Mouse (Mus musculus) CH12F3 (cell line): ENCODE data around the gene Fdxacb1.

ENCODE experiments used
- in situ Hi-C: fragments of 300-500 bp; cut with MboI; formaldehyde crosslinking; loops from 2 replicates; pipeline ENCODE4 v1.14.3; 2020; ENCODE audit warnings: low sequenced_read_pairs

Fdxacb1 gene

GRCm38 (mm10) chr9:50768107-50769002, at the start of gene Fdxacb1:
Fdxacb1 (plus strand) TSS chr9:50768236.
- in situ Hi-C loops: no loop called here

GRCm38 (mm10) chr9:50718878-50719277, 49.2 kb upstream of the Fdxacb1 start:
- in situ Hi-C loops: no loop called here

- in situ Hi-C loops: no loop called here
Observed at GRCm38 (mm10) chr9:50721061-50721460, 47.0 kb upstream of the Fdxacb1 start.

- in situ Hi-C loops: no loop called here
Observed at GRCm38 (mm10) chr9:50722451-50722911, 45.6 kb upstream of the Fdxacb1 start.

GRCm38 (mm10) chr9:50723406-50723805, 44.6 kb upstream of the Fdxacb1 start:
- in situ Hi-C loops: no loop called here

GRCm38 (mm10) chr9:50724147-50724546, 43.9 kb upstream of the Fdxacb1 start:
- in situ Hi-C loops: no loop called here

- in situ Hi-C loops: no loop called here
Observed at GRCm38 (mm10) chr9:50724661-50725330, 43.2 kb upstream of the Fdxacb1 start.

GRCm38 (mm10) chr9:50725921-50726590, 42.0 kb upstream of the Fdxacb1 start:
- in situ Hi-C loops: no loop called here

- in situ Hi-C loops: no loop called here
Observed at GRCm38 (mm10) chr9:50727171-50727924, 40.7 kb upstream of the Fdxacb1 start.

GRCm38 (mm10) chr9:50727925-50728651, 39.9 kb upstream of the Fdxacb1 start:
- in situ Hi-C loops: no loop called here

GRCm38 (mm10) chr9:50729600-50729999, 38.4 kb upstream of the Fdxacb1 start:
- in situ Hi-C loops: no loop called here

GRCm38 (mm10) chr9:50732560-50732959, 35.5 kb upstream of the Fdxacb1 start:
- in situ Hi-C loops: no loop called here

GRCm38 (mm10) chr9:50734989-50735388, 33.0 kb upstream of the Fdxacb1 start:
- in situ Hi-C loops: no loop called here

GRCm38 (mm10) chr9:50738914-50739870, 28.8 kb upstream of the Fdxacb1 start, which contains the start of gene Dixdc1:
Dixdc1 (minus strand) TSS chr9:50739517.
- in situ Hi-C loops: no loop called here

- in situ Hi-C loops: no loop called here
Observed at GRCm38 (mm10) chr9:50740867-50741784, 26.9 kb upstream of the Fdxacb1 start.

- in situ Hi-C loops: no loop called here
Observed at GRCm38 (mm10) chr9:50742261-50742660, 25.8 kb upstream of the Fdxacb1 start.

- in situ Hi-C loops: no loop called here
Observed at GRCm38 (mm10) chr9:50742744-50743143, 25.3 kb upstream of the Fdxacb1 start.

- in situ Hi-C loops: no loop called here
Observed at GRCm38 (mm10) chr9:50745806-50746205, 22.2 kb upstream of the Fdxacb1 start.
